Mouse (Mus musculus) adrenal gland, postnatal 4 days (tissue): ENCODE measurements around the gene Kif12. TPM values are rescaled to one million over a fixed set of nuclear protein-coding genes. Genes with fewer than 3 reads are reported as not detected.

Experiments
- DNase-seq, 2 experiments: peaks; one replicate each; pipeline ENCODE4 v3.0.0; 2021 to 2022; ENCODE audit warnings: low spot score in 2 of 2, mixed read lengths in 2 of 2
- long read RNA-seq, 2 experiments: library from polyadenylated mRNA; stranded (forward); transcript quantifications; one replicate each; pipeline ENCODE4 v2.0.0; 2021
- total RNA-seq, 2 experiments: library from RNA; stranded (reverse); gene quantifications; 2 replicates each; pipeline ENCODE4 v1.2.3; 2021

The Kif12 gene
- 10 to 100 TPM in 1 of 2 experiments, under 1 TPM in 1; 0.17 to 21.6 TPM for total RNA-seq
- long read RNA-seq, experiment 1, partial matches to known transcripts, result 0 of 2 reads
- long read RNA-seq, experiment 1, other reads (novel, unspliced or antisense), result 1 of 2 reads
- long read RNA-seq, experiment 2, transcript Kif12-205 (19 exons, 2,258 nt), result major isoform, 5 of 43 reads
- long read RNA-seq, experiment 2, partial matches to known transcripts, result 9 of 43 reads
- long read RNA-seq, experiment 2, other reads (novel, unspliced or antisense), result 27 of 43 reads

GRCm38 (mm10) chr4:63171969-63172685 lies at the start of gene Kif12:
Gene Kif12, minus strand, starts transcription at chr4:63172131.
- DNase-seq, result no peak

GRCm38 (mm10) chr4:63221096-63221958 lies 49.4 kb upstream of the Kif12 start:
- DNase-seq, result no peak

- no peak for DNase-seq
Observed at GRCm38 (mm10) chr4:63219635-63220034, 47.7 kb upstream of the Kif12 start.

- no peak for DNase-seq
Observed at GRCm38 (mm10) chr4:63219059-63219458, 47.1 kb upstream of the Kif12 start.

- no peak for DNase-seq
Observed at GRCm38 (mm10) chr4:63217513-63217912, 45.6 kb upstream of the Kif12 start.

GRCm38 (mm10) chr4:63216566-63216965 lies 44.6 kb upstream of the Kif12 start:
- no peak for DNase-seq

GRCm38 (mm10) chr4:63215993-63216531 lies 44.1 kb upstream of the Kif12 start:
- peak in 1 of 2 experiments; percentile 46 for DNase-seq

GRCm38 (mm10) chr4:63215185-63215992 lies 43.5 kb upstream of the Kif12 start:
- DNase-seq, result peak; percentile 53 to 56

GRCm38 (mm10) chr4:63213907-63214621 lies 42.1 kb upstream of the Kif12 start, which contains the start of gene Col27a1:
Gene Col27a1, plus strand, starts transcription at chr4:63214004.
- no peak for DNase-seq

GRCm38 (mm10) chr4:63205583-63205982 lies 33.7 kb upstream of the Kif12 start:
- no peak for DNase-seq

GRCm38 (mm10) chr4:63203874-63204273 lies 31.9 kb upstream of the Kif12 start:
- no peak for DNase-seq

GRCm38 (mm10) chr4:63199366-63199765 lies 27.4 kb upstream of the Kif12 start:
- DNase-seq, result no peak

- DNase-seq, result no peak
Observed at GRCm38 (mm10) chr4:63194366-63194765, 22.4 kb upstream of the Kif12 start.

GRCm38 (mm10) chr4:63191641-63192040 lies 19.7 kb upstream of the Kif12 start:
- DNase-seq, result no peak

- DNase-seq, result no peak
Observed at GRCm38 (mm10) chr4:63186281-63186870, 14.4 kb upstream of the Kif12 start.

GRCm38 (mm10) chr4:63181556-63181955 lies 9.6 kb upstream of the Kif12 start:
- DNase-seq, result peak in 1 of 2 experiments; percentile 39

GRCm38 (mm10) chr4:63171122-63171521 lies 809 bp downstream of the Kif12 start:
- no peak for DNase-seq

- no peak for DNase-seq
Observed at GRCm38 (mm10) chr4:63170061-63170460, 1.9 kb downstream of the Kif12 start.

- DNase-seq, result no peak
Observed at GRCm38 (mm10) chr4:63166323-63166722, 5.6 kb downstream of the Kif12 start.
